Mouse (Mus musculus) liver, embryonic 11.5 days (tissue): ENCODE results near the gene Ptprm. TPM values are rescaled to one million over a fixed set of nuclear protein-coding genes. Genes with fewer than 3 reads are reported as not detected.

ENCODE experiments used
- ATAC-seq: fragments of 200-750 bp; cut with Nextera tagmentation; replicated peaks from 2 replicates; pipeline ENCODE4 v1.8.0; 2017; ENCODE audit warnings: moderate number of reproducible peaks, mild to moderate bottlenecking, moderate TSS enrichment, moderate library complexity; ENCODE audit not compliant: low FRiP score
- DNase-seq: peaks from one replicate; pipeline ENCODE4 v3.0.0-alpha.2; 2017; ENCODE audit warnings: low spot score
- H3K27ac ChIP-seq: fragments of 300-500 bp; sonication (generic); 2 replicates; pipeline ENCODE4 v1.5.1; 2014; ENCODE audit warnings: mild to moderate bottlenecking, low read depth, low read length, control low read depth
- H3K27me3 ChIP-seq: fragments of 300-500 bp; sonication (generic); replicated peaks from 2 replicates; pipeline ENCODE4 v1.6.1; 2014; ENCODE audit warnings: low read length, mixed read lengths; ENCODE audit not compliant: control insufficient read depth, insufficient read depth
- H3K36me3 ChIP-seq: fragments of 300-500 bp; sonication (generic); 2 replicates; pipeline ENCODE4 v1.6.1; 2014; ENCODE audit warnings: mild to moderate bottlenecking, low read length, moderate library complexity, mixed read lengths; ENCODE audit not compliant: control insufficient read depth, insufficient read depth
- H3K4me1 ChIP-seq: fragments of 300-500 bp; sonication (generic); replicated peaks from 2 replicates; pipeline ENCODE4 v1.6.1; 2014; ENCODE audit warnings: low read length, mixed read lengths; ENCODE audit not compliant: control insufficient read depth, insufficient read depth
- H3K4me2 ChIP-seq: fragments of 300-500 bp; sonication (generic); 2 replicates; pipeline ENCODE4 v1.6.1; 2014; ENCODE audit warnings: mild to moderate bottlenecking, control low read depth, moderate library complexity
- H3K4me3 ChIP-seq: fragments of 300-500 bp; sonication (generic); 2 replicates; pipeline ENCODE4 v1.5.1; 2014; ENCODE audit warnings: low read depth, low read length, control low read depth
- H3K9ac ChIP-seq: fragments of 300-500 bp; sonication (generic); 2 replicates; pipeline ENCODE4 v1.6.1; 2014; ENCODE audit warnings: low read depth, low read length, control low read depth
- H3K9me3 ChIP-seq: fragments of 300-500 bp; sonication (generic); 2 replicates; pipeline ENCODE4 v1.6.1; 2016; ENCODE audit warnings: low read length, inconsistent platforms, mixed read lengths; ENCODE audit not compliant: control insufficient read depth
- WGBS: fragments of 180-500 bp; shearing (Covaris S2); extraction: QIAGEN DNeasy Blood & Tissue Kit; methylation state at CpG from one replicate; pipeline ENCODE4 v1.1.7; 2014; 5-methylcytosine and 5-hydroxymethylcytosine counted together
- polyA plus RNA-seq: library from polyadenylated mRNA; unstranded; fragments of >200 nt; fragmentation: Nextera tagmentation; extraction: Ambion mirVana; gene quantifications from 2 replicates; pipeline ENCODE4 v1.2.1, GENCODE M21; 2014

Gene Ptprm
- polyA plus RNA-seq, 1 experiment from 2014 or later: 5.7 TPM

DNA sequence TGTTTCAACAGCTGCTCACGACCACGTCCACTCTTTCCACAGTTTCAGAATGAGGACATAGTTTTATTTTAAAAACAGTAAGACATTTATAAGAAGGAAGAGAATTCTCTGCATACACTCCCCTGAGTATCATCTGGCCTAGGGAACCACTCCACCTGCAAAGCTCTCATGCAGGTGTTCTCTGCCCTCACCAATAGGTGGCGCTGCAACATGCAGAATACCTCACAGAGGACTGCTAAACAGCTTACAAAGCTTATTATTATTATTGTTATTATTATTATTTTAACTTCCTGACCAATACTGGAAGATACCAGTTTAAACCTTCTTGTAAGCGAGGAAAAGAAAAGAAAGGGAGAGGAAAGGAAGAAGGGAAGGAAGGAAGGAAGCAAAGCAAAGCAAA is 673.6 kb downstream of the Ptprm start:
- Histone ChIP-seq H3K9me3 (no peaks in the 10 kb centered on the region), H3K4me1 (no peaks in the 10 kb centered on the region), H3K4me3 (no peak overlapping the region), H3K9ac (no peak overlapping the region), H3K36me3 (no peaks in the 10 kb centered on the region), H3K4me2 (no peak overlapping the region), H3K27ac (no peak overlapping the region), H3K27me3 (no peaks in the 10 kb centered on the region)
- WGBS: 19% methylated on average over 4 of the region's 4 CpGs
- no peak for ATAC-seq
- DNase-seq: no peak

DNA sequence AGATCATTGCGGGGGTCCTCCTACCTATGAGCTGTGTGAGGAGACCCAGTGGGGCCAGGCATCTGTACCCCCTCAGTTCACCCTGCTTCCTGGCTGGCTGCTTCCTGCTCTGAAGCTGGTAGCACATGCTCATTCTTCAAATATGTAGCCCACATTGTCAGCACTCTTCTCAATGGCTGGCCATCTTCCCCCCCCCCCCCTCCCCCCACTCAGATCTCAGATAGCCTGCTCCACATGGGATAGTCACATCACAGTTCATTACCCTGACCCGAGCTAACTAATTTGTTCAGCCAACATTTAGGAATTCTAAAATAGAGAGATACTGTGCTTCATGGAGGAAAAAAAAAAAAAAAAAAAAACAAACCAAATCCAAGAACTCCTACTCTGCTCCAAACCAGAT is 679.6 kb downstream of the Ptprm start:
- H3K4me2 ChIP-seq: no peak overlapping the region
- H3K4me1 ChIP-seq: no peaks in the 10 kb centered on the region
- no peaks in the 10 kb centered on the region for H3K27me3 ChIP-seq
- no peak overlapping the region for H3K9ac ChIP-seq
- no peaks in the 10 kb centered on the region for H3K36me3 ChIP-seq
- no peak for DNase-seq
- 87% methylated on average over 2 of the region's 2 CpGs for WGBS
- H3K4me3 ChIP-seq: no peak overlapping the region
- no peak for ATAC-seq
- no peaks in the 10 kb centered on the region for H3K9me3 ChIP-seq
- H3K27ac ChIP-seq: no peak overlapping the region

GRCm38 (mm10) chr17:66671715-66672230 is 682.5 kb downstream of the Ptprm start:
- Histone ChIP-seq H3K4me3 (no peak overlapping the region), H3K36me3 (no peaks in the 10 kb centered on the region), H3K27me3 (no peaks in the 10 kb centered on the region), H3K4me2 (no peak overlapping the region), H3K9ac (no peak overlapping the region), H3K9me3 (no peaks in the 10 kb centered on the region), H3K4me1 (no peaks in the 10 kb centered on the region), H3K27ac (no peak overlapping the region)
- DNase-seq (no peak), ATAC-seq (no peak)
- WGBS: 85% methylated on average over 16 of the region's 16 CpGs

DNA sequence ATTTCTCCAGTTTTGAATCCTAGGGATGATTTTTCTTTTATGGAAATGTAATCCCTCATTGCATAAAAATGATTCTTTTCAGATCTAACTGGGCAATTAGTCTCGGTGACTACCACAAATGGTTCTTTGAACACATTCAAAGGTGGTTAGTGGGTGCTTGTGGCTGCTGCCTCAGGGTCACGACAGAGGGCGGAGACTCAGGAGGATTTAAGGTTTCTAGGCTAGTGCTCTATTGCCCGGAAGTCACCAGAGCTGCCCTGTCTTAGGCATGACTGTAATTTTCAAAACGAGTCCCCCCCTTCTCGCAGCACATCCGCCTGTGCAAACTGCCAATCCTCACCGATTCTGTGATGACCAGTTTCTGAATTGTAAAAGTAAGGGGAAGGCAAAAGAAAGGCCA is 683.0 kb downstream of the Ptprm start:
- Histone ChIP-seq H3K36me3 (no peaks in the 10 kb centered on the region), H3K27ac (no peak overlapping the region), H3K4me1 (no peaks in the 10 kb centered on the region), H3K9me3 (no peaks in the 10 kb centered on the region), H3K27me3 (no peaks in the 10 kb centered on the region), H3K9ac (no peak overlapping the region), H3K4me3 (no peak overlapping the region), H3K4me2 (no peak overlapping the region)
- DNase-seq: no peak
- ATAC-seq: no peak
- WGBS: 80% methylated on average over 8 of the region's 8 CpGs

- DNase-seq (peak; percentile 3), ATAC-seq (no peak)
- no peak overlapping the region for H3K4me2 ChIP-seq
- no peak overlapping the region for H3K4me3 ChIP-seq
- H3K9me3 ChIP-seq: no peaks in the 10 kb centered on the region
- no peak overlapping the region for H3K9ac ChIP-seq
- WGBS: 83% methylated on average over 3 of the region's 3 CpGs
- H3K27me3 ChIP-seq: no peaks in the 10 kb centered on the region
- no peak overlapping the region for H3K27ac ChIP-seq
- no peaks in the 10 kb centered on the region for H3K4me1 ChIP-seq
- H3K36me3 ChIP-seq: no peaks in the 10 kb centered on the region
Observed at GRCm38 (mm10) chr17:66665791-66666190, 688.5 kb downstream of the Ptprm start.

DNA sequence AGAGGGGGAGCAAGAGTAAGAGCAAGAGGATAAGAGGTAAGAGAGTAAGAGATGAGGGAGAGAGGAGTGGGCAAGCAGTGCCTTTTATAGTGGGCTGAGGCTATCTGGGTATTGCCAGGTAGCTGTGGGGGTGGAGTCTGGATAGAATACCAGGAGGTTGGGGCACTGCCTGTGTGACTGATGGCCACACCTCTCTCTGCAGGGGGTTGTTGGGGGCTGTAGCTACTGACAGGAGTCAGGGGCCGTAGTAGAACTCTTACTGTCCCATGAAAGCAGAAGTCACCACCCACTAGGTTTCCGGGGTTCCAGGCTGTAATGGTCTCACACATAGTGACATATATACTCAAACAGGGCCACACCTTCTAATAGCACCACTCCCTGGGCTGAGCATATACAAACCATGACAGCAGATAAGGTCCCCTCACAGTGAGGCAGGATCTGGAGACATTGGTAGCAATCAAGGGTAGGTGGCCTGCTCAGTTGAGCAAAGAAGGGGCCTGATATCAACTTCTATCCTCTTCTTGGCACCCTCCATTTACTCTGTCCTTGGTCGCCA is 689.0 kb downstream of the Ptprm start:
- no peak overlapping the region for H3K4me2 ChIP-seq
- no peaks in the 10 kb centered on the region for H3K9me3 ChIP-seq
- no peaks in the 10 kb centered on the region for H3K36me3 ChIP-seq
- H3K27me3 ChIP-seq: no peaks in the 10 kb centered on the region
- no peaks in the 10 kb centered on the region for H3K4me1 ChIP-seq
- no peak overlapping the region for H3K9ac ChIP-seq
- WGBS: 74% methylated on average over 3 of the region's 3 CpGs
- ATAC-seq (no peak), DNase-seq (peak; percentile 14)
- H3K4me3 ChIP-seq: no peak overlapping the region
- no peak overlapping the region for H3K27ac ChIP-seq

DNA sequence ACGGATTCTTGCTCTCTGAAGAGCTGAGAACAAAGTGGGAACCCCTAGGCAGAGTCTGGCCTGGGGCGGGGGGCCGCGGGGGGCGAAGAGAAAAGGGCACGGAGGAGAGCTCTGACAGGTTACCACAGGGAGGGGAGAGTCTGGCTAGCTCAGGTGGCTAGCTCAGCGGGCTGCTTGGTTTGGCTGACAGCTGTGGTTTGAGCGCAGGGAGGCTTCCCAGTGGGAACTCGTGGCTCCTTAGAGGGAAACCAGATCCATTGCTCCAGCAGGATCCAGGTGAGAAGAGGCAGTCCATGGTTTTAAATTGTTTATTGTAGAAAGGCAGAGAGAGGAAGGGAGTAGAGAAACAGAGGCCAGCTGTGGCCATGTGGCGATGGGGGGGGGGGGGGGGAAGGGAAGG is 689.5 kb downstream of the Ptprm start:
- no peak for DNase-seq
- Histone ChIP-seq H3K9me3 (no peaks in the 10 kb centered on the region), H3K4me3 (no peak overlapping the region), H3K36me3 (no peaks in the 10 kb centered on the region), H3K4me1 (no peaks in the 10 kb centered on the region), H3K9ac (no peak overlapping the region), H3K4me2 (no peak overlapping the region), H3K27ac (no peak overlapping the region), H3K27me3 (no peaks in the 10 kb centered on the region)
- no peak for ATAC-seq
- 66% methylated on average over 10 of the region's 10 CpGs for WGBS

DNA sequence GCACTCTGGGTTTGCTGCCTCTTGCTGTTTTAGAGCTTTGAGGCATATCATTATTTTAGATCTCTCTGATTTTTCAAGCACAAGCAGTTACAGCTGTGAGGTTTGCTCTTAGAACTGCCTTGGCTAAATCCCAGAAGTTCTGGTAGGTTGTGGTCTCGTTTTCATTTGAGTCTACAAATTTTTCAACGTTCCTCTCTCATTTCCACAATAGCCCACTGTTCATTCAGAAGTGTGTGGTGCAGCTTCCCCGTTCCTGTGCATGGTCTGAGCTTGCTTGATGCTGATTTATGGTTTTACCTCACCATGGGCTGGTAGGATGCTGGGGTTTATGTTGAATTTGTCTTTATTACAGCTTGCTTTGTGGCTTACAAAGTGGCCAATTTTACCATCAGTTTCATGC is 695.0 kb downstream of the Ptprm start:
- WGBS: 59% methylated on average over 3 of the region's 3 CpGs
- no peak for ATAC-seq

DNA sequence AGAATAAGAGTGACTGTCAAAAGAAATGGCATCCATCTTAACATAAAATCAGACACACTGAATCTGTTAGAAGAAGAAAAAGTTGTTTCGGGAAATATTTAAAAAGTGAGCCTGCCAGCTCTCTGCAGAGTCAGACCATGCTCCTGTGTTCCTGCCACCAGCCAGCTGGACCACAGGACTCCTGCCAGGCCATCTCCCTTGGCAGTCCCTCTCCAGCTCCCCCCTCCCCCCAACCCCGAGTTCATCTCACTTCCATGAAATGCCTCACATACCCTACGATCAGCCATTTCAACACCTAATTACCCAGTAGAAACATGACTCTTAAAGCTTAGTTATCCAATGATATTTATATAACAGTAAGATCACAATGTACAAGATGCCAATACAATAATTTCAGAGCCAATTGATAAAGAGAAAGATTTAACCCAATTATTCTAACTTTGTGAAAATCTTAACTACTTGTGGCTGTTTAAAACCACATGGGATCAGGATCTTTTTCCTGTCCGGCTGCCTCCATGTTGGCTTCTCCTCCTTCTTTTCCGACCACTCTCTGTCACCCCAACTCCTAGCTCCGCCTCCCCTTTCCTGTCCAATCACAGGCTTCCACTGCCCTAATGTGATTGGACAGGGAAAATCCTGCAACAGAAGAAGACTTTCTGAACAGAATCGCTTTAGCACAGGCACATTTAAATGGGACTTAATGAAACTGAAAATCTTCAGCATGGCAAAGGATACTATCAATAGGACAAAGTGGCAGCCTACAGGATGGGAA is 716.1 kb downstream of the Ptprm start:
- no peak overlapping the region for H3K4me3 ChIP-seq
- H3K36me3 ChIP-seq: no peaks in the 10 kb centered on the region
- H3K27ac ChIP-seq: no peak overlapping the region
- H3K4me1 ChIP-seq: no peaks in the 10 kb centered on the region
- no peak overlapping the region for H3K4me2 ChIP-seq
- no peak for ATAC-seq
- 80% methylated on average over 7 of the region's 7 CpGs for WGBS
- DNase-seq: no peak
- H3K9me3 ChIP-seq: no peaks in the 10 kb centered on the region
- no peaks in the 10 kb centered on the region for H3K27me3 ChIP-seq
- H3K9ac ChIP-seq: no peak overlapping the region

More for the DNA sequence above, 695.0 kb downstream of the Ptprm start:
- Histone ChIP-seq H3K27ac (no peak overlapping the region), H3K9ac (no peak overlapping the region), H3K9me3 (no peaks in the 10 kb centered on the region), H3K27me3 (no peaks in the 10 kb centered on the region), H3K4me2 (no peak overlapping the region), H3K4me1 (no peaks in the 10 kb centered on the region), H3K36me3 (no peaks in the 10 kb centered on the region), H3K4me3 (no peak overlapping the region)
- no peak for DNase-seq
